Mouse (Mus musculus) mesoderm, embryonic 11.5 days (tissue): Measurements from ENCODE around the gene H1f0.

Experiments
- DNase-seq: peaks from one replicate; pipeline ENCODE4 v3.0.0-alpha.2; 2012; ENCODE audit warnings: low read depth, low spot score

H1f0 gene

DNA sequence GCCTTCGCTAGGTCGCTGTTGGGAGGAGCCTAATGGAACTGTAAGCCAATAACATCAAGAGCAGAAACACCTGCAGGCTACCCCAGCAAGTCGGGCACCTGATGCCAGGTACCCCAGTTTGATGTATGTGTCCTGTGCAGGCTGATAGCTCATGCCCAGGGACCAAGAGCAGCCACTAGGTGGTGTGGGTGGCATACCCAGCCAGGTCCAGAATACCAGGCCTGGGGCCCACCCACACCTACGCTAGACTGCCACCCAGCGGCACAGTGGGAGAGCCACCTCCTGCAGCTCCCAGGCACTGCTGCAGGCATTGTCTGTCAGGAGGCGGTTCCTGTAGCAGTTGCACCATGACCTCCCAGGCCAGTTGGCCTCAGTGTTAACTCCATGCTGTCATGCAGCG, 10.6 kb downstream of the H1f0 start:
- DNase-seq = peak; percentile 75

- DNase-seq = no peak
Measured at GRCm38 (mm10) chr15:79040501-79041416, 12.5 kb downstream of the H1f0 start.

- DNase-seq = no peak
Measured at GRCm38 (mm10) chr15:79041585-79041984, 13.3 kb downstream of the H1f0 start, which contains the start of gene Galr3. TSS of gene Galr3 (plus strand) at chr15:79041885.

- DNase-seq = peak; percentile 37
Measured at GRCm38 (mm10) chr15:79042721-79043491, 14.7 kb downstream of the H1f0 start.

GRCm38 (mm10) chr15:79044837-79045236, 16.6 kb downstream of the H1f0 start:
- peak; percentile 70 for DNase-seq

GRCm38 (mm10) chr15:79048186-79048585, 19.9 kb downstream of the H1f0 start:
- no peak for DNase-seq

DNA sequence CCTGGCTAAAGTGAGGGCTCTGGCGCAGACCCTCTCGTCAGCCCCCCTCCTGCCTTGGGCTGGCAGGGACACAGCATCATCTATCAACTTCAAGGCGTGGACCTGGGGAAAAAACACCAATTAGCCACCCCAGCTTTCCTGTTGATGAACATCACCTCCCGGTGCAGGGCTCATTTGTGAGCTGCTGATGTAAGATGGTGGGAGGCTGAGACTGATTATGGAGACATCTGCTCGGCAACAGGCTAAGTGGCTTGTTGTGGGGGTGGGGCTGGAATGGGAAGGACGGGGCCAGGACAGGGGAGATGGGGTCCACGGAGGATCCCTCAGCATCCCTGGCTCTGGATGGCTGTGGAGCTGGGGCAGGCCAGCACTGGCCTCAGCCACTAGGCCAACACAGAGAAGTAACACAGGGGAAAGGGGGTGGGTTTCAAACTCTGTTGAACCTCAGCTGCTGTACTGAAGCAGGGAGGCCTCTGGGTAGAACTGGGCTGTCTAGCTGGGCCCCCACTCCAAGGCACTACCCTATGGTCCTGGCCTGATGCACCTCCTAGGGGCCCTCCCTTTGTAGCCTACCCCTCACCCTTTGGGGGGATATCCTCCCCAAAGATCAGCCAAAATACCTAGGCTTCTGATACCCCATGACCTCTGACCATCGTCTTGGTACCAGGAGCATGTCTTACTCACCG, 22.1 kb downstream of the H1f0 start:
- no peak for DNase-seq

DNA sequence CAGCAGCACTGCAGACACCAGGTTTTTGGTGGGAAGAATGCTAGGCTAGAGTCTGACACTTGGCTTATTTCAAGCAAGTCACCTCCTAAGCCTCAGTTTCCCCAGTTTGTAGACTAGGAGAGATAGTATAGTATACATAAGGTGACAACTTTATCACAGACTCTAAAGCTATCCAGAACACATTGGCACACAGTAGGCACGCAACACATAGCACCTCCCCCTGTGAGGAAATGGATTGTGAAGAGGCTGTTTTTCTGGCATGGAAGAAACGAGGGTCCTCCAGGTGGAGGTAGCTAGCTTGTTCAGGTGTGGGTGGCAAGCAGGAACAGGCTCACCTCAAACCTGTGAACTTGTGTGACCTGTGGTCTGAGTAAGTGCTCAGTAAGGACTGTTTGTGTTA, 22.7 kb downstream of the H1f0 start:
- no peak for DNase-seq

GRCm38 (mm10) chr15:79051461-79052360, 23.5 kb downstream of the H1f0 start:
- no peak for DNase-seq

GRCm38 (mm10) chr15:79052366-79052765, 24.1 kb downstream of the H1f0 start:
- no peak for DNase-seq

GRCm38 (mm10) chr15:79056601-79057000, 28.4 kb downstream of the H1f0 start:
- DNase-seq = no peak

GRCm38 (mm10) chr15:79057850-79058249, 29.6 kb downstream of the H1f0 start:
- DNase-seq = no peak

GRCm38 (mm10) chr15:79060887-79061565, 32.8 kb downstream of the H1f0 start:
- DNase-seq = no peak

DNA sequence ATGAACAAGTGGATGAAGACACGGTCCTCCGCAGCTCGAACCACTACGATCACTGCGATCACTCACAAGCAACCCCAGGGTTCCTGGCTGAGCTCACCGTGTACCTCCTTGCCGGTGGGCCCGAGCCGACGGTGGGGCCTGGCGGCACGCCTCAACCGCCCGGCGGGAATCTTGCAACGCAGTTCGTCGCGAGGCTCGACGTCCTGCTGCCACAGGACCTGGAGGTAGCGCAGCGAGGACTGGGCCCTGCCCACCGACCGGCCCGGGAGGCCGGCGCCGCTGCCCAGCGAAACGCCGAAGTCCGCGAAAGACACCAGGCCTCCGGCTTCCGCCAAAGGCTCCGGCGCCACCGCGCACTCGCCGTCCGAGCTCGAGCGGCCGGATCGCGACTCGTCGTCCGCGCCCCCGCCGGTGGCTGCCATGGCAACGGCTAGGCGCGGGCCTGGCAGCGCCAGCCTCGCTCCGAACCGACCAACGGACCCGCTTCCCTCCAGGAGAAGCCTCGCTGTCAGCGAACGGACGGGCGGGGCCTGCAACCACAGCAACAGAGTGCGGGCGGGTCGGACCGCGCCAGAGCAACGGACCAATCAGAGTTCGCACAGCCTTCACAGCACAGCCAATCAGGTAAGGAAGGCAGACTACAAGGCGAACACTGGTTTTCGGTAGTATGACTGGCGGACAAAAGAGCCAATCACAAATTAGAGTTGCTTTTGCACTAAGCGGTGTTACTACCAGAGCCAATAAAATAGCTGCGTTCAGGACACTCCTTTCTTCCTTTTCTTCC, 34.3 kb downstream of the H1f0 start, which contains the start of gene Ankrd54:
TSS of gene Ankrd54 (minus strand) at position 518 of the 784 bp plus-strand sequence.
- DNase-seq = peak; percentile 99

DNA sequence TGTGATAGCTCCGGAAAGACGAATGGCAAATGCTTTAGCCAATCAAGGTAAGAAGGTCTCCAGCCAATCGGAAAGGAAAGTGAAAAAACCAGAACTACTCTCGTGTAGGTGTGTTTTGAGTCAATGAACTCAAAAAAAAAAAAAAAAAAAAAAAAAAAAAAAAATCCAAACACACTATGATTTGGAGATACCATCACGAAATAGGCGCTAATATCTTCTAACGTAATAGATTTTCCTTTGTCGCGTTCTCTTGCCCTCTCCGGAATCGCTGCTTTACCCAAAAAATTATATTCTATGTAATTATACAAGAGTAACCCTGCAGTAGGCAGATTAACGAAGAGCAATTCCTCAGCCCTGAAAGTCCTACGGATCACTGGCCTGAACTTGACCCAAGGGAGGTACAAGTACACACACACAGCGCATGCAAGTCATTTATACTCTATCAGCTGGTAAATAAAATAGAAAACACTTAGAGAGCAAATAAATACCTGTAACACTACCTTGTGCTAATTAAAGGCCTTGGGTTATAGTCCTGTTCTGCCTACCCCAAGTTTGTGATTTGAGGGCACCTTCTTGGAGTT, 35.0 kb downstream of the H1f0 start:
- DNase-seq = no peak

GRCm38 (mm10) chr15:79065086-79065770, 37.0 kb downstream of the H1f0 start:
- DNase-seq = no peak

GRCm38 (mm10) chr15:79066276-79066675, 38.0 kb downstream of the H1f0 start:
- peak; percentile 34 for DNase-seq

- no peak for DNase-seq
Measured at GRCm38 (mm10) chr15:79067631-79068030, 39.4 kb downstream of the H1f0 start.
